Mouse (Mus musculus): ENCODE data around the gene Gng12.

DNA sequence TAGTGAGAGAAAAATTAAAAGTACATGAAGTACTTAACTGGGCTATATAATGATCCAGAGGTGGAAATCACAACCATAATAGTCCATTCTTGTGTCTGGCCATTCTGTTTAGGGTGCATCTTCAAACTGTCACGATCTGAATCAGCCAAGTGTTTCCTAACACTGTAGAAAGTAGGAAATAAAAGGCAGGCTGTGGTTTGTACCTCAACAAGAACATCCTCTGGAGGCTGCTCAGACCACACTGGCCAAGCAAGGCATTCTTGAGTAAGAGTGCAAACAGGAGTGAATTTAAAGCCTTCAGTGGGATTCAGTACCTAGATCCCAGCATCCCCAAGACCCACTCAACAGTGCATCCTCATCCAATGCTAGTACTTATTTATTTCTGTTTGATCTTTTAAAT lies 1.2 kb upstream of the Gng12 start:
- TF ChIP-seq EP300 (IDR thresholded peaks at IDR 0.05; ENCODE audit: insufficient read depth, low read depth, low read length) = no peak
- TF ChIP-seq POLR2A (IDR thresholded peaks at IDR 0.05; ENCODE audit: insufficient read depth, low read length) = no peak
